Mouse (Mus musculus): ENCODE results near the gene Mex3a. TPM values are rescaled to one million over a fixed set of nuclear protein-coding genes. Genes with fewer than 3 reads are reported as not detected.

Gene Mex3a
- polyA plus RNA-seq, 1 experiment from 2014 or later, result 3.3 TPM

DNA sequence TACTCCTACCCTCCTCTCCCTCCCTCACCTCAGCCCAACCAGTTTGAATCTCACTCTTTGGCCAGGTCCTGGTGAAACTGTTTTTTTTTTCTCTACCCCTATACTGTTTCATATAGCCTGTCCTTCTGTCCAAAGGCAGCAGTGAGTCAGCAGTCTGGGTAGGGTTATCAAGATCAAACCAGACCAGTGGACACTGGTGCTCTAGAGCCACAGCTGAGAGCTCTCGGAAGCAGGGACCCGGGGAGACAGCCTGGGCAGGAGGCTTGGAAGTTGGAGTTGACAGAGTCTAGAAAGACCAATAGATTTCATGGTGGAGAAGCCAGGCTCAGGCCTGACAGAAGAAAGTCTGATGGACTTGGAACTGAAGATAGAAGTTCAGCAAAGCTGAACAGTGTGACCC lies 36.4 kb downstream of the Mex3a start:
- Histone ChIP-seq H3K4me3 (ENCODE audit: low read depth, low read length) (no peak overlapping the region), H3K9ac (ENCODE audit: low read length) (no peak overlapping the region), H3K9me3 (ENCODE audit: control insufficient read depth, low read length) (no peaks in the 10 kb centered on the region), H3K4me2 (replicated peaks; ENCODE audit: low read depth) (no peak overlapping the region), H3K4me1 (replicated peaks; ENCODE audit: control insufficient read depth, insufficient read depth) (no peaks in the 10 kb centered on the region), H3K27ac (replicated peaks) (no peak overlapping the region), H3K27me3 (ENCODE audit: control insufficient read depth, insufficient read depth, low read length) (no peaks in the 10 kb centered on the region), H3K36me3 (ENCODE audit: control insufficient read depth, insufficient read depth, low read length) (peaks cover 17% of the 10 kb centered on the region)
- WGBS, result 82% methylated on average over 2 of the region's 2 CpGs
- TF ChIP-seq EP300 (optimal IDR thresholded peaks at IDR 0.05) (no peak), CTCF (IDR thresholded peaks at IDR 0.05; ENCODE audit: low read depth) (no peak)
- DNase-seq (ENCODE audit: low spot score) (no peak), ATAC-seq (ENCODE audit: low FRiP score, low TSS enrichment) (no peak)

DNA sequence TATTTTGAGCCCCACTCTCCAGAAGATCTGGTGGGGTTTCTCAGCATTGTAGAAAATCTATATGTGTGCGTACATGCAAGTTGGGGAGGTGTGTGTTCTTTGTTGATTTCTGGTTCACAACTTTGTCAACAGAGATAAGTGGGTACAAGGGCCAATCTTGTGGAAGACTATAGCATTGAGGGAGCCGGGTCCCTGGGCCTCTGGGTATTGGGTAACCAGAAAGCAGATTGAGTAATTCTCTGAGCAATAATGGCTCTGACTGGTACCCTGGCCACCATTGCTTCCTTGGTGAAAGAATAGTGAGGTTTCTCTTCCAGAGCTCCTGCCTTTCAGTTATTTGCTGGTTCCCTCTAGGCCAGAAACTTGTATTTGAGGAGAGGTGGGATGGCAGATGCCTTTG lies 36.9 kb downstream of the Mex3a start:
- no peak overlapping the region for H3K27ac ChIP-seq (replicated peaks)
- TF ChIP-seq CTCF (IDR thresholded peaks at IDR 0.05; ENCODE audit: low read depth), result no peak
- TF ChIP-seq EP300 (optimal IDR thresholded peaks at IDR 0.05), result no peak
- 82% methylated on average over 2 of the region's 2 CpGs for WGBS
- no peak overlapping the region for H3K4me2 ChIP-seq (replicated peaks; ENCODE audit: low read depth)
- H3K4me1 ChIP-seq (replicated peaks; ENCODE audit: control insufficient read depth, insufficient read depth), result no peaks in the 10 kb centered on the region
- H3K9ac ChIP-seq (ENCODE audit: low read length), result no peak overlapping the region
- H3K9me3 ChIP-seq (ENCODE audit: control insufficient read depth, low read length), result no peaks in the 10 kb centered on the region
- H3K36me3 ChIP-seq (ENCODE audit: control insufficient read depth, insufficient read depth, low read length), result peaks cover 17% of the 10 kb centered on the region
- no peak overlapping the region for H3K4me3 ChIP-seq (ENCODE audit: low read depth, low read length)
- no peaks in the 10 kb centered on the region for H3K27me3 ChIP-seq (ENCODE audit: control insufficient read depth, insufficient read depth, low read length)
- no peak for DNase-seq (ENCODE audit: low spot score)
- ATAC-seq (ENCODE audit: low FRiP score, low TSS enrichment), result peak; percentile 16; the same call in 1 of the 2 replicates

DNA sequence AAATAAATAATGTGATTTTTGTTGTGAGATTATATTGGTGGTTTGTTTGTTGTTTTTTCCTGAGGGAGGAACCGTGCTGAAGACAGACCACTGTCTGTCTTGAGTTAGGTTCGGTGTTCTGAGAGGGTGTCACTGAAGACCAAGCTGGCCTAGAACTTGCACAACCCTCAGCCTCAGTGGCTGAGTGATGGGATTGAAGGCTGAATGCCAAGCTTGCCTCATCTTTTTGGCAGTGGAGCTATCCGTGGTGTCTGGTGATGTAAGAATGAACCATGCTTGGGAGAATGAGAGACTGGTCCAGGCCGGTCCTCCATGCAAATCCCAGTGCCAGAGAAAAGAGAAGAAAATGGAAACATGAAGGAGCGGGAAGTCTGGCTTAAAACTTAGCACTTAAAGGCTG lies 37.5 kb downstream of the Mex3a start:
- Histone ChIP-seq H3K9ac (ENCODE audit: low read length) (no peak overlapping the region), H3K9me3 (ENCODE audit: control insufficient read depth, low read length) (no peaks in the 10 kb centered on the region), H3K36me3 (ENCODE audit: control insufficient read depth, insufficient read depth, low read length) (peaks cover 13% of the 10 kb centered on the region), H3K27ac (replicated peaks) (no peak overlapping the region), H3K27me3 (ENCODE audit: control insufficient read depth, insufficient read depth, low read length) (no peaks in the 10 kb centered on the region), H3K4me2 (replicated peaks; ENCODE audit: low read depth) (no peak overlapping the region), H3K4me1 (replicated peaks; ENCODE audit: control insufficient read depth, insufficient read depth) (no peaks in the 10 kb centered on the region), H3K4me3 (ENCODE audit: low read depth, low read length) (no peak overlapping the region)
- DNase-seq (ENCODE audit: low spot score) (no peak), ATAC-seq (ENCODE audit: low FRiP score, low TSS enrichment) (no peak)
- no peak for TF ChIP-seq CTCF (IDR thresholded peaks at IDR 0.05; ENCODE audit: low read depth)
- no peak for TF ChIP-seq EP300 (optimal IDR thresholded peaks at IDR 0.05)
- 89% methylated on average over 5 of the region's 5 CpGs for WGBS

DNA sequence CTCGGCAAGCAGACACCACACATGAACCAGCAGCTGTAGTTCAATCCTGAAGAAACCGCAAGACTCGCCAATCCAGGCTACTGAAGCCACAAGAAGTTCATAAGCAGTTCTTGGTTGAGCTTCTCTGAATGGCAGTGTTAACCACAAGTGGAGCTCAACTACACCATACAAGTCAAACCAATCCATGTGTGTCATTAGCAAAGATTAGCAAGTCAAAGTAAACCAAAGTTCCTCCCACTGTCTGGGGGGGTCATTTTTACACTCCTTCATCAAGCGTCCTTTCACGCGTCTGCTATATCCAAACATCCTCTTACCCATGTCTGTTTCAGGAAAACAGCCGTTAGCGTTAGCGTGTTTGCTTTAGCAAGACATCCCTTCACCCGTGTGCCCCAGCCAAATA lies 38.1 kb downstream of the Mex3a start:
- Histone ChIP-seq H3K27me3 (ENCODE audit: control insufficient read depth, insufficient read depth, low read length) (no peaks in the 10 kb centered on the region), H3K4me1 (replicated peaks; ENCODE audit: control insufficient read depth, insufficient read depth) (no peaks in the 10 kb centered on the region), H3K36me3 (ENCODE audit: control insufficient read depth, insufficient read depth, low read length) (peaks cover 13% of the 10 kb centered on the region), H3K4me3 (ENCODE audit: low read depth, low read length) (no peak overlapping the region), H3K27ac (replicated peaks) (no peak overlapping the region), H3K9me3 (ENCODE audit: control insufficient read depth, low read length) (no peaks in the 10 kb centered on the region), H3K4me2 (replicated peaks; ENCODE audit: low read depth) (no peak overlapping the region), H3K9ac (ENCODE audit: low read length) (no peak overlapping the region)
- WGBS, result 90% methylated on average over 10 of the region's 10 CpGs
- no peak for ATAC-seq (ENCODE audit: low FRiP score, low TSS enrichment)
- TF ChIP-seq CTCF (IDR thresholded peaks at IDR 0.05; ENCODE audit: low read depth) (no peak), EP300 (optimal IDR thresholded peaks at IDR 0.05) (no peak)
- DNase-seq (ENCODE audit: low spot score), result no peak

DNA sequence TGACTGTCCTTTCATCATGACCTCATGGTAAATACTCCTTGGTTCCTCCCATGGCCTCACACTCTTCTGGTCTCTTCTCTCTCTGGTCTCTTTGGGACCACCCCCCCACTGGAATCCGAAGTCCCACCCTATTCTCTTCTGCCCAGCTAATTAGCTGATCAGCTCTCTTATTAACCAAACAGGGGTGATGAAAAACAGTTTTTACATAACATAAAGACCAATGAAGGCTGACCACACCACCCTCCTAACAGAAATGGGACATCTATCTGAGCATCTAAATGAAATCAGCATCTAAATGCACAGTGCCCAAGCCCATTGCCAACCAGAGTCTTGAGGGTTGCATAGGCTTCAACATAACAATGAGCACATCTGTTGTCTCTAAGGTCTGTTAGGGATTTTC lies 39.7 kb downstream of the Mex3a start:
- H3K4me1 ChIP-seq (replicated peaks; ENCODE audit: control insufficient read depth, insufficient read depth), result no peaks in the 10 kb centered on the region
- H3K36me3 ChIP-seq (ENCODE audit: control insufficient read depth, insufficient read depth, low read length), result peaks cover 13% of the 10 kb centered on the region
- ATAC-seq (ENCODE audit: low FRiP score, low TSS enrichment) (no peak), DNase-seq (ENCODE audit: low spot score) (no peak)
- H3K27me3 ChIP-seq (ENCODE audit: control insufficient read depth, insufficient read depth, low read length), result no peaks in the 10 kb centered on the region
- no peak overlapping the region for H3K27ac ChIP-seq (replicated peaks)
- no peak overlapping the region for H3K4me2 ChIP-seq (replicated peaks; ENCODE audit: low read depth)
- H3K9me3 ChIP-seq (ENCODE audit: control insufficient read depth, low read length), result no peaks in the 10 kb centered on the region
- no peak overlapping the region for H3K4me3 ChIP-seq (ENCODE audit: low read depth, low read length)
- TF ChIP-seq CTCF (IDR thresholded peaks at IDR 0.05; ENCODE audit: low read depth) (no peak), EP300 (optimal IDR thresholded peaks at IDR 0.05) (no peak)
- WGBS, result 73% methylated on average over 1 of the region's 1 CpGs
- no peak overlapping the region for H3K9ac ChIP-seq (ENCODE audit: low read length)

DNA sequence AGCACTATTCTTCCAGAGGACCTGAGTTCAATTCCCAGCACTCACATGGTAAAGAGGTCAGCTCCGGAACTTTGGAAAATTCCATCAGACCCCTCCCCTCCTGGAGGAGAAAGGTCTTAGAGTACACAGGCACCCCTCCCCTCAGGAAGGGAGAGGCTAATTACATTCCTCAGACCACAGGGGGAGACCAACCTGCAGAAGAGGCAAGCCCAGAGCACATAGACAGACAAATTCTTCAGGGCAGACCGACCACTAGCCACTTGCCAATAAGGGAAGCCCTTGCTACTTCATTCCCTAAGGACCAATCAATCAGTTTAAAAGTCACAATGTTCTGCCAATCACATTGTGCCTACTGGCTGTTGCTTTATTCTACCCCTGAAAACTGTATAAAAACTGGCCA lies 40.6 kb downstream of the Mex3a start:
- no peaks in the 10 kb centered on the region for H3K4me1 ChIP-seq (replicated peaks; ENCODE audit: control insufficient read depth, insufficient read depth)
- 71% methylated on average over 2 of the region's 2 CpGs for WGBS
- H3K9me3 ChIP-seq (ENCODE audit: control insufficient read depth, low read length), result no peaks in the 10 kb centered on the region
- H3K27ac ChIP-seq (replicated peaks), result no peak overlapping the region
- peaks cover 8% of the 10 kb centered on the region for H3K36me3 ChIP-seq (ENCODE audit: control insufficient read depth, insufficient read depth, low read length)
- no peaks in the 10 kb centered on the region for H3K27me3 ChIP-seq (ENCODE audit: control insufficient read depth, insufficient read depth, low read length)
- no peak overlapping the region for H3K9ac ChIP-seq (ENCODE audit: low read length)
- H3K4me3 ChIP-seq (ENCODE audit: low read depth, low read length), result no peak overlapping the region
- DNase-seq (ENCODE audit: low spot score) (no peak), ATAC-seq (ENCODE audit: low FRiP score, low TSS enrichment) (no peak)
- TF ChIP-seq EP300 (optimal IDR thresholded peaks at IDR 0.05), result no peak
- no peak for TF ChIP-seq CTCF (IDR thresholded peaks at IDR 0.05; ENCODE audit: low read depth)
- no peak overlapping the region for H3K4me2 ChIP-seq (replicated peaks; ENCODE audit: low read depth)

Measured in stomach, postnatal 0 days (tissue).